Mouse (Mus musculus): ENCODE results near the gene Tcp11l1.

Gene Tcp11l1

GRCm38 (mm10) chr2:104710670-104711370, 1.1 kb downstream of the Tcp11l1 start:
- DNase-seq = no peak

GRCm38 (mm10) chr2:104709786-104710337, 2.1 kb downstream of the Tcp11l1 start:
- DNase-seq = no peak

- no peak for DNase-seq
Observed at GRCm38 (mm10) chr2:104704355-104704754, 7.6 kb downstream of the Tcp11l1 start.

GRCm38 (mm10) chr2:104703158-104703557, 8.8 kb downstream of the Tcp11l1 start:
- DNase-seq = no peak

GRCm38 (mm10) chr2:104699659-104700058, 12.3 kb downstream of the Tcp11l1 start:
- DNase-seq = no peak

GRCm38 (mm10) chr2:104692551-104692950, 19.4 kb downstream of the Tcp11l1 start:
- DNase-seq = peak in 1 of 2 experiments; percentile 36

GRCm38 (mm10) chr2:104690720-104691119, 21.2 kb downstream of the Tcp11l1 start:
- no peak for DNase-seq

GRCm38 (mm10) chr2:104688724-104689123, 23.2 kb downstream of the Tcp11l1 start:
- no peak for DNase-seq

- DNase-seq = peak; percentile 59 to 73
Observed at GRCm38 (mm10) chr2:104688321-104688720, 23.6 kb downstream of the Tcp11l1 start.

GRCm38 (mm10) chr2:104687261-104687660, 24.7 kb downstream of the Tcp11l1 start:
- no peak for DNase-seq

GRCm38 (mm10) chr2:104685418-104685817, 26.6 kb downstream of the Tcp11l1 start:
- DNase-seq = peak; percentile 79 to 94

- peak in 1 of 2 experiments; percentile 65 for DNase-seq
Observed at GRCm38 (mm10) chr2:104684771-104685170, 27.2 kb downstream of the Tcp11l1 start.

- peak in 1 of 2 experiments; percentile 48 for DNase-seq
Observed at GRCm38 (mm10) chr2:104677326-104677725, 34.6 kb downstream of the Tcp11l1 start.

GRCm38 (mm10) chr2:104671724-104672123, 40.2 kb downstream of the Tcp11l1 start:
- DNase-seq = no peak

GRCm38 (mm10) chr2:104669122-104669804, 42.7 kb downstream of the Tcp11l1 start:
- no peak for DNase-seq

- peak in 1 of 2 experiments; percentile 74 for DNase-seq
Observed at GRCm38 (mm10) chr2:104663372-104664100, 48.4 kb downstream of the Tcp11l1 start.

- DNase-seq = no peak
Observed at GRCm38 (mm10) chr2:104658659-104659058, 53.3 kb downstream of the Tcp11l1 start.

GRCm38 (mm10) chr2:104615985-104616711, 95.8 kb downstream of the Tcp11l1 start:
- DNase-seq = no peak

GRCm38 (mm10) chr2:104614786-104615185, 97.2 kb downstream of the Tcp11l1 start:
- DNase-seq = no peak

Measured in kidney, postnatal 36 days (tissue).